Mouse (Mus musculus) cerebellum, adult 2 months (tissue): Measurements from ENCODE around the gene Rps15a.

ENCODE experiments used
- CTCF ChIP-seq: fragments of 200-500 bp; IDR thresholded peaks from 2 replicates; pipeline ENCODE4 v1.5.1; 2011; ENCODE audit warnings: low read depth, mild to moderate bottlenecking, control low read depth, low read length, moderate library complexity, borderline replicate concordance; ENCODE audit not compliant: insufficient read depth
- POLR2A ChIP-seq: fragments of 200-500 bp; IDR thresholded peaks from 2 replicates; pipeline ENCODE4 v1.6.1; 2011; ENCODE audit warnings: low read length, control low read depth, borderline replicate concordance; ENCODE audit not compliant: insufficient read depth

DNA sequence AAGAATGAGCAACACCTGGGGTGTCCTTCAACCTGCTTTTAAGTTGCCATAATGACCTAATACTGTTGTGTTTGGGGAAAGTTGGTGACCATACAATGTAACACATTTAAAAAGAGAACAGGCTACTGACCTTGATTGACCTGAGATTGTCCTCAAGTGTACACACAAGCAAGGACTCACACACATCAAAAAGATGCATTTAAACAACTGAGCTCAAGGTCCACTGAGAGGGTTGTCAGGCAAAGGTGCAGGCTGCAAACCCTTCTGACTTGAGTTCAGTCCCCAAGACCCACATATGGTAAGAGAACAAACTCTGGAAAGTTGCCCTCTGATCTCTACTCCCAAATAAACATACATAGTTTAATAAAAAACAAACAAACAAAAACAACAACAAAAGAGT, 9.7 kb upstream of the Rps15a start:
- no peak for TF ChIP-seq POLR2A
- no peak for TF ChIP-seq CTCF
